Mouse (Mus musculus): ENCODE results near the gene Ralb.

DNA sequence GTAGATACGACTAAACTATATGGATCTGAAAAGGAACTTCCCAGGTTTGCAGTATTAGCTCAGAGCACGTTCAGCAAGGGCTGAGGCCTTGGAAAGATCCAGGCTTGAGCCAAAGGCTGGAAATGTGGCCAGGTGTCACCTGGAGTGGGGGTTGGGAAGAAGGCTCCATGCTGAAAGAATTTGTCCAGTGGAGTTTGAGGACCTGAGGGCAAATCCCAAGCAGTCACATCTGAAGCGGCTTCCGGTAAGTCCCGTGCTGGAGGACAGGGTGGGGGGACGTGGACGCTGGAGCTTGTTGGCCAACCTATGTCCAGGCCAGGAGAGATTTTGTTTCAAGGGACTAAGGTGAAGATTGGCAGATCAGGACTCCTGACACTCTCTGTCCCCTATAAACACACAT is 19.2 kb upstream of the Ralb start:
- no peak for TF ChIP-seq POLR2A (IDR thresholded peaks at IDR 0.05; ENCODE audit: low read depth, low read length)
- TF ChIP-seq CTCF (IDR thresholded peaks at IDR 0.05; ENCODE audit: extremely low read depth, insufficient read depth, insufficient read length, insufficient replicate concordance), result no peak
